21 mouse cellular contexts compared by ENCODE assay signal in genomic region chr13:49112652-49113051, GRCm38 (mm10). TPM values are rescaled to one million over a fixed set of nuclear protein-coding genes. Genes with fewer than 3 reads are reported as not detected.
DNase-seq lines count a peak whose midpoint lies in the region; ATAC-seq and TF ChIP-seq lines count a peak whose summit lies in the region.
"Had no signal": no experiment of that assay in that cellular context is flagged by ENCODE, and none has a peak within 500 bp of the region (broad histone marks: within the 10 kb centered on the region; RNA-seq: fewer than 3 reads in every experiment).

No protein-coding gene starts in this region.

- peak overlapping the region; percentile 84; the same call in 1 of the 2 replicates for H3K27ac ChIP-seq in gastrocnemius, adult 2 months
- H3K27ac ChIP-seq in intestine, embryonic 15.5 days, result no peak overlapping the region
- H3K27ac ChIP-seq in stomach, embryonic 15.5 days, result peak overlapping the region; percentile 21; the same call in 1 of the 2 replicates
- H3K27ac ChIP-seq in limb, embryonic 10.5 days, result no peak overlapping the region
- H3K27ac ChIP-seq: embryonic facial prominence, embryonic 13.5 days; hindbrain, embryonic 10.5 days; hindbrain, embryonic 15.5 days had no signal

- no peak overlapping the region for H3K4me2 ChIP-seq in intestine, embryonic 15.5 days (replicated peaks)
- H3K4me2 ChIP-seq in stomach, embryonic 15.5 days, result no peak overlapping the region
- H3K4me2 ChIP-seq: embryonic facial prominence, embryonic 13.5 days; heart, embryonic 12.5 days; hindbrain, embryonic 15.5 days had no signal

- H3K4me3 ChIP-seq in gastrocnemius, adult 2 months, result no peak overlapping the region
- no peak overlapping the region for H3K4me3 ChIP-seq in intestine, embryonic 15.5 days (replicated peaks)
- no peak overlapping the region for H3K4me3 ChIP-seq in stomach, embryonic 15.5 days (replicated peaks)
- no peak overlapping the region for H3K4me3 ChIP-seq in limb, embryonic 10.5 days
- H3K4me3 ChIP-seq: embryonic facial prominence, embryonic 13.5 days; heart, embryonic 12.5 days; hindbrain, embryonic 10.5 days; hindbrain, embryonic 15.5 days had no signal

- intact Hi-C loops in gastrocnemius, adult 2 months (cut with DNase I), result no loop called here
- intact Hi-C loops in left cerebral cortex, postnatal 25 days (cut with DNase I), result no loop called here

- peak; percentile 26 for DNase-seq in gastrocnemius, adult 2 months
- no peak for DNase-seq in gastrocnemius, adult 8-10 months (ENCODE audit: low spot score in 2 of 2)
- peak; percentile 16 for DNase-seq in fat pad, adult 2 months (ENCODE audit: extremely low read depth, low read depth, low spot score)
- no peak for DNase-seq in limb, embryonic 10.5 days (ENCODE audit: low spot score)
- DNase-seq in left cerebral cortex, postnatal 25 days (ENCODE audit: low spot score in 2 of 2), result no peak
- DNase-seq: adrenal gland, postnatal 25 days; cerebellum, adult 9-11 months; cerebellum, postnatal 36 days; gastrocnemius, postnatal 14 days had no signal

- no peaks in the 10 kb centered on the region for H3K4me1 ChIP-seq in intestine, embryonic 15.5 days (replicated peaks)
- no peaks in the 10 kb centered on the region for H3K4me1 ChIP-seq in stomach, embryonic 15.5 days
- no peaks in the 10 kb centered on the region for H3K4me1 ChIP-seq in limb, embryonic 10.5 days
- H3K4me1 ChIP-seq: heart, embryonic 12.5 days; hindbrain, embryonic 15.5 days had no signal

- ATAC-seq in intestine, embryonic 15.5 days, result peak; percentile 43; the same call in 1 of the 2 replicates
- ATAC-seq in stomach, embryonic 15.5 days (ENCODE audit: insufficient read depth, low FRiP score, low read depth), result peak; percentile 79
- ATAC-seq: activated CD4-positive, CD25-positive, alpha-beta regulatory T cell, adult 4 months; forebrain, embryonic 14.5 days; inflammation-experienced regulatory T-cells, adult 6 months; Patski had no signal

- H3K27me3 ChIP-seq in intestine, embryonic 15.5 days (replicated peaks), result no peaks in the 10 kb centered on the region
- H3K27me3 ChIP-seq in stomach, embryonic 15.5 days (replicated peaks), result no peaks in the 10 kb centered on the region
- no peaks in the 10 kb centered on the region for H3K27me3 ChIP-seq in limb, embryonic 10.5 days (ENCODE audit: low read depth, poor library complexity, severe bottlenecking)
- H3K27me3 ChIP-seq: CH12.LX; embryonic facial prominence, embryonic 13.5 days; heart, embryonic 12.5 days; hindbrain, embryonic 15.5 days had no signal

- H3K9me3 ChIP-seq in intestine, embryonic 15.5 days, result no peaks in the 10 kb centered on the region
- H3K9me3 ChIP-seq in stomach, embryonic 15.5 days, result no peaks in the 10 kb centered on the region
- no peaks in the 10 kb centered on the region for H3K9me3 ChIP-seq in limb, embryonic 10.5 days (replicated peaks)
- H3K9me3 ChIP-seq: embryonic facial prominence, embryonic 13.5 days; heart, embryonic 12.5 days; hindbrain, embryonic 10.5 days; hindbrain, embryonic 15.5 days had no signal

- TF ChIP-seq CTCF in gastrocnemius, adult 2 months (IDR thresholded peaks at IDR 0.05), result no peak

- 73% methylated on average over 8 of the region's 8 CpGs for WGBS in intestine, embryonic 15.5 days
- 61% methylated on average over 8 of the region's 8 CpGs for WGBS in stomach, embryonic 15.5 days
- WGBS in limb, embryonic 10.5 days, result 79% methylated on average over 8 of the region's 8 CpGs

- no peak overlapping the region for H3K9ac ChIP-seq in intestine, embryonic 15.5 days
- H3K9ac ChIP-seq in stomach, embryonic 15.5 days, result no peak overlapping the region
- H3K9ac ChIP-seq: embryonic facial prominence, embryonic 13.5 days; heart, embryonic 12.5 days; hindbrain, embryonic 15.5 days had no signal

- no peaks in the 10 kb centered on the region for H3K36me3 ChIP-seq in intestine, embryonic 15.5 days
- no peaks in the 10 kb centered on the region for H3K36me3 ChIP-seq in stomach, embryonic 15.5 days
- H3K36me3 ChIP-seq in limb, embryonic 10.5 days, result no peaks in the 10 kb centered on the region
- H3K36me3 ChIP-seq: embryonic facial prominence, embryonic 13.5 days; heart, embryonic 12.5 days; hindbrain, embryonic 15.5 days had no signal

RNA-seq across cellular contexts. Expression of gene Wnk2, which starts 35.2 kb away (rescaled TPM):
- 10 to 100 TPM; 58.9 to 99.2 TPM for total RNA-seq in gastrocnemius, adult 2 months (2021)
- 10 to 100 TPM; 81.6 to 86.2 (median 81.9) TPM for total RNA-seq in gastrocnemius, adult 8-10 months (2022)
- polyA plus RNA-seq in intestine, embryonic 15.5 days (2015; fragmentation: Nextera tagmentation; extraction: Ambion mirVana), result 3.1 and 4.1 TPM in 2 replicates
- 3.3 and 3.8 TPM in 2 replicates for polyA plus RNA-seq in stomach, embryonic 15.5 days (2015; fragmentation: Nextera tagmentation; extraction: Ambion mirVana)
- 1.1 and 1.3 TPM in 2 replicates for polyA plus RNA-seq in limb, embryonic 10.5 days (2016; fragmentation: Nextera tagmentation; extraction: Ambion mirVana)
- 100 to 1,000 TPM; 111 to 115 TPM for total RNA-seq in left cerebral cortex, postnatal 25 days (2021)
- total RNA-seq: granulocyte monocyte progenitor cell, adult 5-6 weeks had no signal
- polyA plus RNA-seq: activated CD4-positive, CD25-positive, alpha-beta regulatory T cell, adult 4 months; inflammation-experienced regulatory T-cells, adult 6 months had no signal

Comparison
In these comparisons a context has a peak if more than half of its experiments do, and no peak if none do; other contexts are left out.
1. DNase-seq: peak in gastrocnemius, adult 2 months (single experiment) and fat pad, adult 2 months (single experiment); none in gastrocnemius, adult 8-10 months (0 of 2), limb, embryonic 10.5 days (single experiment) and left cerebral cortex, postnatal 25 days (0 of 2).
2. H3K27ac ChIP-seq: peak in gastrocnemius, adult 2 months (single experiment) and stomach, embryonic 15.5 days (single experiment); none in intestine, embryonic 15.5 days (single experiment) and limb, embryonic 10.5 days (single experiment).